Mouse (Mus musculus) thymus, postnatal 36 days (tissue): ENCODE results near the gene Immp2l.

Source experiments
- DNase-seq, 2 experiments: peaks; one replicate each; pipeline ENCODE4 v3.0.0; 2022; ENCODE audit warnings: mixed read lengths in 2 of 2

The Immp2l gene

DNA sequence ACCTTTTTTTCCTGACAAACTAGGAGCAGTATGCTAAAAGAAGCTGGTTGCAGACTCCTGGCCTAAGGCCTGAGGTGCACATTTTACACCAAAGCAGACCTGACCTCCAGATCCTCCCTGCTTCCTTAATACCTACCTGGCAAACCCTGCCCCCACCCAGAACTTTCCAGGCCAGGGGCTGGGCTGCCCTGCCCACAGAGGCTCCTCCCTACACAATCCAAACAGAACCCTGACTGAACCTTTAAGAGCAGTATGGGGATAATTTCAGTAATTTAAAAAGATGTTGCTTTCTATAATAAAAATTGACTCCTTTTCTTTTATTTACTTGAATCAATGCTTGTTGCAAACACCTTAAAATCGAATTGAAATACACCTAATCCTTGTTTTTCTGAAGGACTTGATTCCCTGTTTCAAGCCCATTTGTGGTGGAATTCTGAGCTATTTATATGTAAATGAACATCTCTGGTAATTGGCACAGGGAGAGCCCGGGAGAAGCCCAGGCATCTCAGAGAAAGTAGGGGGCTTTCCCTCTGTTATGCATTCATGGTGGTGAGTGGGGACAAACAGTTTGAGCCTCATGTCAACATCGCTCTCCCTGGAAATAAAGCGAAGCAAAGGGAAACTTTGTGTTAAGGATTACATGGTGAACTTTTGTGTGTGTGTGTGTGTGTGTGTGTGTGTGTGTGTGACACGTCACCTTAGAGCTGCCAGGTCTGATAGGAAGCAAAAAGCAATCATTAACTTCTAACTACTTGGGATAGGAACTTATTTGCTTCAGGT is 535.3 kb downstream of the Immp2l start:
- DNase-seq: no peak

DNA sequence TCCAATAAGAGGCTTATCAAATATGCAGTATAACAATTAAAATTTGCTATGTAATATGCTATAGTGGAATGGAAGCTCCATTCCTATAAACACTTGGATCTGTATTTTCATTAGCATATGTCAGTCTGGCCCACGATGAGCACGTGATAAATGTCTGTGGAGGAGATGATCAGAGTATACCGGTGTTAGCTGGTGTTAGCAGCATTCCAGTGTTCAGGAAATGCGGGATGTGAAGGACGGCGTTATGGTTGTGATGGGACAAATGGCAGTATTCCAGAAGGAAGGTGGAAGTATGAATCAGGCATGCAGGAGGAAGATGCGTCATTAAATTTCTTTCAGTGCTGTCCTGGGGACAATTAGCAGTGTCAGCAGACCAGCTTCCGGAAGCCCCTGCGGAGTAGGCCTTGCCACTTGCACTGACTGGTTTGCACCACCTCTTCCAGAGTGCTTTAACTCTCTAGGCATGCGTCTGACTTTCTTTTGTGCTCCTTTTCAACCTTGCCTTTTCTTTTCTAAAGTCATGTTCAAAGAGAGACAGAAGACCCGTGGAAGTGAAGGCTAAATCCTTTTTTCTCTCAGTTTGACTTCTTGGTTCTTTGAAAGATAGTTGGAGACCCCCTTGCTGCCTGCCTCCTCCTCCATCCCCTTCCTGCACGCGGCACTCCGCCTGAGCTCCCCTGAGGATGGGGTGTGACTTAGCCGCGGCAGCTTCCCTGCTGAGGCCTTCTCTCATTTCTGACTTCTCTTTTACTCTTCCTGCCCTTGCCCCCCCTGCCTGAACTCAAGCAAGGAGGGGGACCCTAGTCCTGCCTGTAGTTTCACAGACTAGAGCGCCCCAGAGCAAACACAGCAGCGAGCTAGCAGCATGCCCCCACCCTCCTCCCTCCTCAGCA is 541.9 kb downstream of the Immp2l start:
- peak; percentile 19 to 26 for DNase-seq

DNA sequence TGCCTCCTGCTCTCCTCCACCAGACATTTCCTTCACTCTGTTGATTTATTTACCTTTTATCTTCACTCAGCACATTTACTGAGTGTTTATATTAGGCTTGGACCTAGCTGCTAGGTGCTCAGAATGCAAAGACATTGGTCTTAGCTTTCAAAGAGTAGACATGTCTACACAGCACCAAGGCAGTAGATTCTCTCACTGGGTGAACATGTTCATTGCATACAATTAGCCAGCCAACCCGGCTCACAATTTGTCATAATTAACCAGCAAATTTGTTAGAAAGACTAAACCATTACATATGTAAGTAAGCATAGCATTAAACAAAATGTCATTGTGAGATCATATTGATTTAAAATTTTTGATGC is 542.5 kb downstream of the Immp2l start:
- DNase-seq: no peak

DNA sequence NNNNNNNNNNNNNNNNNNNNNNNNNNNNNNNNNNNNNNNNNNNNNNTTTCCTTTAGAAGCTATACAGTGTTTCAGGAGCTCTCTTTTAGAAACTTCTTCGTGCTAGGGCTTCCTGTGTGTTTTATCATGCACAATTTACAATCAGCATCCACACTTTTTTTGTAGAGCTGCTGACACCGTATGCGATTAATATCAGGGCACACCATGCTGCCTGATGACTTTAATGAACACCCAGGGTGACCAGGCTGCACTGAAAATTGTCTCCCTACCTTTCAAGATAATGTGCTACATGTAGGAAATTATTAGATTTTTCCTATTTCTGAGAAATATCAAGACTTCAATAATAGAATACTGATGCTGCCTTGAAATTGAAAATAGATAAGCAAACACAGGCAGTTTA is 549.9 kb downstream of the Immp2l start:
- no peak for DNase-seq

DNA sequence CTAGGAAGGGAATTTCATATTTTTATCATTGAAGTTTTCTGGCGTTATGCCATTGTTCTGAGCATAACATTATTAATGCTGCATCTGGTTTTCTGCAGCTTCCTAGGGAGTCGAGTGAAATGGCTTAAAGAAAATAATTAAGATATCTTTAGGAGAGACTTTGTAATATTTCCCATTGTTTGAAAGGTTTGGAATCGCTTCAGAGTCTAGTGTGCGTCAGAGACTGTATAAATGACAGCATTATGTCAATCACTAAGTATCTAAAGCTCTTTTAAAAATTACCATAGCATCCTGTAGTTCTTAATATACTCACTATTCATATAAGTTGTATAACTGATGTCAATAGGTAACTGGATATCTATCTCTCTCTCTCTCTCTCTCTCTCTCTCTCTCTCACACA is 551.3 kb downstream of the Immp2l start:
- no peak for DNase-seq

DNA sequence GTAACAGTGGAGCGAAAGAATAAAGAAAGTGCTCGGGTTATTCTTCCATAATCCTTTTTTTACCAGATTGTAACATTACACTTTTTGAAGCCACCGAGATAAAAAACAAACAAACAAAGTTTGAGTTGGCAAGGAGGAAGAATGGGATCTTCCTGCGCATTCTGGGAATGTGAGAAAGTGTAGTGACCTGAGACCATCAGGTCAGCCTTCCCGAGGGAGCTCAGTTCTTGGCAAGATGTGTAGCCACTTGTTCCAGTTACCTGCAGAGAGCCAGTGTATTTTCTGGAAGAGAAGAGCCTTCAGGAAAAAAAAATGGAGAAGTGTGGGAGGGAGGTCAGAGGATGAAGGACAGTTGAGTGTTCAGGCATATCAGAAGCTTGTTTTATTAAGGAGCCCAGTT is 569.5 kb downstream of the Immp2l start:
- no peak for DNase-seq

GRCm38 (mm10) chr12:41594037-41594436 is 570.1 kb downstream of the Immp2l start:
- DNase-seq: no peak

GRCm38 (mm10) chr12:41615271-41615670 is 591.4 kb downstream of the Immp2l start:
- no peak for DNase-seq

- DNase-seq: no peak
Measured at GRCm38 (mm10) chr12:41621341-41621740, 597.5 kb downstream of the Immp2l start.

DNA sequence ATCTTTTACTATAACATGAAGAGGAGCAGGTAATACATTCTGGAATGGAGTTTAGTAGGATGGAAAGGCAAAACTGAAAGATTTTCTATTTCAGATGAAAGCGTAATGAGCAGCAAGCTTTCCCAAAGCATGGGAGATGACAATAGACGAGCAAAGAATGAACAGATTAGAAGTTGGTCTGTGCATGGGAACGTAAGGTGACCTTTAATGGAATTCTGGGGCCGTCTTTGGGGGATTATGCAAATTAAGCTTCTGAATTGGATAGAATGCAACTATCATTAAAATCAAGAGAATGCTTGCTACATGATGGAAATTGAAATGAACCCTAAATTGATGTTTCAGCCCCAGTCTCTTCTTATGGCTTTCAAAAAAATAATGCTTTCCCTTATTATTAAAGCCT is 619.4 kb downstream of the Immp2l start:
- no peak for DNase-seq

DNA sequence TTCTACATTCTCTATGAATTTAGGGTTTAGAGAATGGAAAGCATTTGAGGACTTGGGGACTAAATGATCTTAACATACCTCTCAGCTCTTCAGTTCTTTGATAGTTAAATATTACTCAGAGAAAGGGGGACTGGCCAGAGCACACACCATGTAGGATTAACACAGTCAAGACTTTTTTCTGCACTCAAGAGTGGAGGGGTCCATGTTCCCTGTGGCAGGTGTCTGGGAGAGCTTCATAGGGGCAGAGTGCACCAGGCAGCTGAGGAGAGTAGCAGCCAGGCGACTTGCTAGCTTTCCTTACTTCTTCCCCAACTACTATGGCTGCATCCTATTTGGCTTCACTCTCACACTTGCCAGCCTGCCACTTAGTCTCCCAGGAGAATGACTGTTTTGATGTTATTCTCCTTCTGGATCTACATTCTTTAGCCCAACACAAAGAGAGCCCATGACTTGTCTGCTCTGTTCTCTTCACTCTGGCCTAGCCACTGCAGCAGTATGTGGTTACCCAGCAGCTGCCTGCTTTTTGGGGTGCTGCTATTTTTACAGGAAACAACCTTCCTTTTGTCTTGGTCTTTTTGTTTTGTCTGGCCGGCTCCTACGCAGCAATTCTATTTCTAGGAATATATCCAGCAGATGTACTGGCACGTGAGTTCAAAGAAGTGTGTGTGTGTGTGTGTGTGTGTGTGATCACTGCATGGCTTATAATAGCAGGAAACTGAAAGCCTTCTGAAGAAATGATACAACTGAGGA is 621.1 kb downstream of the Immp2l start:
- no peak for DNase-seq

- DNase-seq: no peak
Measured at GRCm38 (mm10) chr12:41646956-41647575, 623.2 kb downstream of the Immp2l start.

DNA sequence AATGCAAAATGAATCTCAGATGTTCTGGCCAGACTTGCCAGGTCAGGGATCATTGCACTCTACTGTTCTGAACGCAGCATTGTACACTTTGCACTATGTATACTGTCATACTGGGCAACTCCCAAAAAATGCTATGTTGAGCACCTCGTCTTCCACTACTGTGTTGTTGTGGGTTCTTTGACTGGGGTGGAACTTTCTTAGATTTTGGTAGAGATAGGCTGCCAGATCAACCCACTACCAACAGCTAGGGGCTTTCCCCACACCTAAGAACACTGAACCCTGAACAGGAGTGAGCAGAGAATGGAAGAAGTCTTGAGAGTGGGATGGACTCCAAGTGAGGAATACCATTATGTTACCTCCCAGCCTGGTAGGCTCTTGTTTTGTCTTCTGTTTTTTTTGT is 623.8 kb downstream of the Immp2l start:
- no peak for DNase-seq

- no peak for DNase-seq
Measured at GRCm38 (mm10) chr12:41649826-41650541, 626.1 kb downstream of the Immp2l start.

- DNase-seq: no peak
Measured at GRCm38 (mm10) chr12:41668280-41668679, 644.4 kb downstream of the Immp2l start.

DNA sequence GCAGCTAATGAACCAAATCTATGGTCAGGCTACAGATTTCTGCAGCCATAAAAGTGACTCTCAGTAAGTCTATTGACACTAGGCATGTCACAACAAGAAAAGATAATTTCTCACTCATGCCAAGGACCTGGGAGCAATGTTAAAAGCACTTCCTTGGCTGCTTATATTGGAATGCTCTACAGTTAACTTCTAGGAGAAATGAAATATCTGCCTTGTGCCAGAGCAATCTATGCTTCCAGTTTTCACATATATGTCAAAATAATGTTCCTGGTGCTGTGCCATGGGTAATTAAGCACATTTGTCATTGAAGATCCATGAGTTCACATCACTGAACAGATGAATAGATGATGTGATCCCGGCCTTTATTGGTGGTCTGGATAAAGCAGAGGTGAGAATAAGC is 645.6 kb downstream of the Immp2l start:
- no peak for DNase-seq

DNA sequence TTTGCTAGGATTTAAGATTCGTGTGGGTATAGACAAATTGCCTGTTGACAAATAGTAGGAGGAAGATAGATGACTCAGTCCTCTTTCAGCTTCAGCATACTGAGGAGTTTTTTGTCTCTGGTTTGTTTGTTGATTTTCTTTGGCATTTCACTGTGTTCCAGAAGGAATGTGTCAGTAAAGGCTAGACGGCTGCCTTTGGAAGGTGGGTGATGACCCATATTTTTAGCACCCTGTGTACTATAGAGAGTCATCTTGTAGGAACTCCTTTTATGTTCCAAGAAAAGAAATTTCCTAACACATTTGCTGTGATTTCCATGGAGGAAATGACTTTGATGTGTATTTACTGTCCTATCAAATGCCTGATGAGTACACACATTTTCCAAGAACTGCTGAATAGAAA is 651.0 kb downstream of the Immp2l start:
- no peak for DNase-seq

DNA sequence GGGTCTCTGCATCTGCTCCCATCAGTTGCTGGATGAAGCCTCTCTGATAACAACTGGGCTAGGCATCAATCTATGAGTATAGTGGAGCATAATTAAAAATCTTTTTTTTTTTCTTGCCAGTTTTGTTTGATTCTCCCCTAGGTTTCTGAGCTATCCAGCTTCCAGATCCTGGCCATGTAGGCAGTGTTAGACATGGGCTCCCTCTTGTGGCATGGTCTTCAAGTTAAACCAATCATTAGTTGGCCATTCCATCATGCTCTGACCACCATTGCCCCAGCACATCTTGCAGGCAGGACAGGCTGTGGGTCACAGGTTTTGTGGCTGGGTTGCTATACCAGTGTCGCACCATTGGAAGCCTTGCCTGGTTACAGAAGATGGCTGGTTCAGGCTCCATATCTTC is 656.3 kb downstream of the Immp2l start:
- no peak for DNase-seq

DNA sequence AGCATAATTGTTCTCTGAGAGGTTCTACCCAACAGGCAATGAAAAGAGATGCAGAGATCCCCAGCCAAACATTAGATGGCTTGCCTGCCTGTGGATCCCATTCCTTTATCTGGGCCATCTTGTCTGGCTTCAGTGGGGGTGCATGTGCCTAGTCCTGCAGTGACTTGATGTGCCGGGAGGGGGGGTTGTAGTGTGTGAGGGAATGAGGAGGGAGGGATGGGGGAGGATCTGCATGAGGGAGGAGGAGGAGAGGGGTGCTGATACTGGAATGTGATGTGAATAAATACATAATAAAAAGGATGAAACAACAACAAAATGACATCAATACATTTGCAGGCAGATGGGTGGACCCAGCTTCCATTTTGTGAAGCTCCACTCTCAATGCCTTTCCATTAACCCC is 658.3 kb downstream of the Immp2l start:
- DNase-seq: no peak

- no peak for DNase-seq
Measured at GRCm38 (mm10) chr12:41689809-41690208, 665.9 kb downstream of the Immp2l start.

- DNase-seq: no peak
Measured at GRCm38 (mm10) chr12:41710608-41711007, 686.7 kb downstream of the Immp2l start.

DNA sequence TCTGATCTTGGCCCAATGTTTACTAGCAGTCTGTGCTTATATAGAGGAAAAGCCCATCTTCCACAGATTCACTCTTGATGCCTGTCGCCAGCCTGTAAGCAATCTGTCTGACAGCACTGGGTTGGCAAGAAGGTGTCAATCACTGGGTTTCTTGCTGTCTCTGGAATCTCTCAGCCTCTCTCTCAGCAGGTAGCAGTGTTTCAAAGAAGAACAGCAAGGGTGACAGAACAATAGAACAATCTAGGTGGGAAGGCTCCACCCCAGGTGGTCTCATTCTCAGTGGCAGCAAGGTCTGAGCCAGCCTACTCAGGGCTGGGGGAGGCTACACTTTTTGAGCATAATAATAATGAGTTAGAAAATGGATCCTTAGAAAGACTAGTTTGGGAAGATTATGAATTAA is 693.1 kb downstream of the Immp2l start:
- no peak for DNase-seq
